Mouse (Mus musculus) right cerebral cortex, postnatal 36 days (tissue): Measurements from ENCODE around the gene Dscam.

Experiments used
- DNase-seq, 2 experiments: peaks; one replicate each; pipeline ENCODE4 v3.0.0; 2022; ENCODE audit warnings: low spot score in 2 of 2, mixed read lengths in 1 of 2

Dscam gene

DNA sequence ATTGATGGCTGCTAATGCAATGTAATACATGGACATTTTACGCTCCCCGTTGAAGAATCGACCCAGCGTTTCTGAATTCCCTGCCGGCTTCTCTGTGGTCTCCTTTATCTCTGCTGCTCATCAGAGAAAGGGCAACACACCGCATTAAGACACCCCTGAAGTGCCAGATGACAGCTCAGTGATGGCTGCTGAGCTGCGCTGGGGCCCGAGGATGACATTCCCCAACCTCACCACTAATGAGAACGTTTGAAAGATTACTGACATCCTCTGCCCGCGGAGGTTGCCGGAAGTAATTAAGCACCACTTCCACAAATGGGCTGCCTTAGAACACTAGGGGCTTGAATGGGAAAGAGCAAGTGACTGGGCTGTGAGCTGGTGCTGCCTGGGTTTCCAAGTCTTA lies 409.3 kb downstream of the Dscam start:
- DNase-seq, result no peak

DNA sequence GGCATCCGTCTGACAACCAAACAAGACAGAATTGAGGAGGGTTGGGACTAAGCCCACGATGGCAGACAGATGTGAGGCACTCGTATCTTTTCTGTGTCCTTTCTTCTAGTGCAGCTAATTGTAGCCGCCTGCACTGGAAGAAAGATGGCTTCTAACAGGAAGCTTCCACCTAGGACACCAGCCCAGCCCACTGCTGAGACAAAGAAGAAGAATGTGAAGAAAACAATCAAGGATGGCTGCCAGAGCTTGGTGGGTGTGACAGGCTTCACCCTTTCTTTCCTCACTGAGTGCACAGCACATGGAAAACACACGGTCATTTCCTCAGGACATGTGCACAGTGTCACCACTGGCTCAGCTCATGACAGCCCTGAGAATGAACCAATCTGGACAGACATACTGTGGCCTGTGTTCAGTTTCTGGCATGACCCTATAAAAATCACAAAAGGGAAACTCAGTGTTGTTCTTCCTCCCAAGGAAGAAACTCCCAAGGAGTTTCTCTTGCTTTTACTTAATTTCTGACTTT lies 411.4 kb downstream of the Dscam start:
- no peak for DNase-seq

DNA sequence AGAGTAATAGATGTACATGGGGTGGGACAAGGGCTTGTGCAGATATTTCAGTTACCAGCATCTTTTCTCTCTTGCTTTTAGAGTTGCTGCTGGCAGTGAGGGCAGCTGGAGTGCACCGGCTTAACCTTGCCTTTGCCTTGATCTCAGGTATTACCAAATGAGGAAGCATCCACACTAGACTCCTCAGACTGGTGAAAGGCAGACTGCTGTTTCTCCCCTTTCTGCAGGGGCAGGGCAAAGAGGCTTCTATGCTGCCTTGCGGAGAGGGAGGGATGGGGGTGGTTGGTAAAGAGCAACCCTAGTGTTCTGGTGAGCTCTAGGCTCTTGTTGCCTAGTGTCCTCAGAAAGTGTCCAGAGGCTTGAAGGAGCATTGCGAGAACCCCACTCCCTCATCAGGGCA lies 412.2 kb downstream of the Dscam start:
- no peak for DNase-seq

DNA sequence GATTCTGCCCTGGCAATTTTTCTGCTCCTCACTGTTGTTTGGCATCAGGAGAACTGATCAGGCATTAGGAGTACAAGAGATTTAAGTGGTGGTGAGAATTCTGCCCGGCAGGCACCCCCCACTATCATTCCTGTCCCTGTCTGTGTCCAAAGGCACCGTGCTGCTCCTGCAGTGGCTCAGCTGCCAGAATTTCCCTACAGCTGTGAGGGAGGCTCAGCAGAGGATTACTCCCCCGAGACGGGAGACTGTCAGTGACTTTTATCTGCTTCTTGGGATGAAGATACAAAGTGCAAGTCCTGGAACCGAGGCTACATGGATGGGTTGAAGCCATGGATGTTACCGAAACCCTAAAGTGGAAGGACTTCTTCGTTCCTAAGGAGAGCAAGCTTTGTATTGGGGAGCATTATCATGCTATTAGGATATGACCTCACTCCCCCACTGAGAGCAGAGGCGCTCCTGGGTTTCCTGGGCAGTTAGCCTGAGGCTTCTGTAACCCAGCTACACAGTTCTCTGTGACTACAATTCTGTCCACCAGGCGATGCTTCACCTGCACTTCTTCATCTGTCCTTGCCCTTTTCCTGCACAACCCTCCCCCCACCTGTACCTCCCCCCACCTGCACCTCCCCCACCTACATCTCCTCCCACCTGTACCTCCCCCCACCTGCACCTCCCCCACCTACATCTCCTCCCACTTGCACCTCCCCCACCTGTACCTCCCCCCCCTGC lies 412.8 kb downstream of the Dscam start:
- no peak for DNase-seq

DNA sequence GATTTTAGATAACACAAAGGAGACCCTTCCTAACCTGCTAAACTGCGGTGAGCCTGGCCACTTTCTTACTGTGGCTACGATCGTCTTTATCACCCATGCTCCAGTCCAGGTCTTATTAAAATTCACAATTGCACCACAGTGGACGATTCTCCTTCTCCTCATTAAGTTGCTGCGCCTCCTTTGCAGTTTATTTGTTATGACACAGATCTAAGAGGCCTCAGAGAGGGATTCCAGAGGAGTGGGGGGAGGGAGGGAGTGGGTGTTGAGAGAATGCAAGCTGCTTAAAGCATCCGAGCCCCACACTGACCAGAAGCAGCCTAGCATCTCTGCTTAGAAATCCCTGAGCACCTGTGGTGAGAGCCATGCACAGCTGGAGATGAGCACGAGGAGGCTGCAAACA lies 413.6 kb downstream of the Dscam start:
- DNase-seq, result no peak

DNA sequence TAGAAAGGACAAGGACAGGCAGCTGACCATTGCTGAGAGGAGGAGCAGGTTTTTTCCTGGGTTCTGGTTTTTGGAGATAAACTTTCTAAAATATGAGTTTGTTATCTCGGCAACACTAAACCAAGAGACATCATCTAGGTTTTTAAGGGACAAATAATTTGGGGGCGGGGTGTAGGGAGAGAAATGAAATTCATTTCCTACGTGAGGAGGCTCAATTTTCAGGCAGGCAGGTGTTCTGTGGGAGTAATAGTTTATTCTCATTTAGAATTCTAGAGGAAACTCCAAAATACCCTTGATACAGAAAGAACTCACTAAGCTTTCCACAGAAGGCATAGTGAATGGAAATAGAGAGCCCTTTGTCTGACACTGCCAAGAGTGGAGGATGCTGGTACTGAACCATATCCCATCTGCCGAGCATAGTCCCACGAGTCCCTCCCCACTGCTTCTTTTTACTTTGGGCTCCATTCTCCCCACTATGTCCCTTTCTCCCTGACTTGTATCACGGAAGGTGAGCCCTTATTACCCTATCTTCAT lies 415.5 kb downstream of the Dscam start:
- peak in 1 of 2 experiments; percentile 13 for DNase-seq

DNA sequence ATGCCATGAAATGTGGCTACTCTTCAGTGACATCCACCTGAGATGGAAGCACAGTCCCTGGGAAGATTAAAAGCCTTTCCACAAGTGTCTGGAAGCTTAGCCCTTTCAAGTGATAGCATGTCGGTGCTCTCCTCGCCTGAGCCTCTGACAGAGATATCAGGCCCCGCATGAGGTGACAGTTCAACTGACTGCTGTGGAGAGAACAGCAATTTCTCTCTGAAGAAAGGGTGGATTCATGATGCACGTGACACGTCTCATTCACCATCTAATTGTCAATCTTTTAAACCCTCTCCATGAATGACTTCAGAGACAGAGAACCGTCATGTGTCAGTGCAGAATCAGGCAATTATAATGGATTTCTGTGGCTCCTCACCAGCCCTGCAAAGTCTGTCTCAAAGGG lies 416.2 kb downstream of the Dscam start:
- DNase-seq, result no peak

DNA sequence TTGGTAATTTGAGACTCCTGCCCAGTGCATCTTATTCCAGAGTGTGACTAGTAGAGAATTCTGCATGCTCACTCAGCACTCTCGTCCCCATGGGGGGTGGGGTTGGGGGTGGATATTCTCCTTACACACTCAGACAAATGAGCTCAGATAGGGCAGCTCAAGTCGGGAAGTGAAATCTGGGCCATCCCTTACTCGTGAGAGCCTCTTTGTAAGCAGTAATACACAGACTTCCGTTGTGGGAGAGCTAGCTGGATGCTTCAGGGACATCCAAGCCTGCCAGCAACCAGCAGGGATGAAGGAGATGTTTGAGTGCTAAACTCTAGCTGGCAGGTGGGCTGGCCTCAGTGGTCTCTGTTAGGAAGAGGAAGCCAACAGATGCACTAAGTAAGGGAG lies 416.8 kb downstream of the Dscam start:
- peak; percentile 18 for DNase-seq

DNA sequence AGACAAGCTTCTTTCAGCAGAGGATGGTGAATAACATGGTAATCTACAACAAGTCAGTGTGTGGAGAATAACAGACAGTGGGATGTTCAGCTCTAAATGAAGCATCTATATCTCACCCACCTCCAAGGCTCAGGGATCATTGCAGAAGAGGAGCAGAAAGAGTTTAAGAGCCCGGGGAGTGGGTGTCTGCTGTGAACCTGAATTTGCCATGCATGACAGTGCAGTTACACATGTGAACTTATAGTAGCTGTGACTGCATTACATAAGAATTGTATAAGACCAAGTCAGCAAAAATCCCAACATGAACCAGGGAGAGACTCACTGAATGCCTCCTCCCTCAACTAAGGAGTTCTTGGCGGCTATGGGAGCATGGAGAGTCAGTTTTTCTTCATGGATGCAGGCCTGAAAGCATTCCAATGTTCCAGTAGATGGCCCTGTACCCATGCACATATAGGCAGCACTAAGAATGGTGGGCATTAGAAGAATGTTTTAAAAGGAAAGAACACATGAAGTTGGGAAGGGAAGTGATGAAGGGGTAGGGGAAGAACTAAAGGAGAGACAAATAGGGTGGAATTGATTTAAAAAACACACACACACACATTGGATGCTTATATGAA lies 417.3 kb downstream of the Dscam start:
- DNase-seq, result no peak

DNA sequence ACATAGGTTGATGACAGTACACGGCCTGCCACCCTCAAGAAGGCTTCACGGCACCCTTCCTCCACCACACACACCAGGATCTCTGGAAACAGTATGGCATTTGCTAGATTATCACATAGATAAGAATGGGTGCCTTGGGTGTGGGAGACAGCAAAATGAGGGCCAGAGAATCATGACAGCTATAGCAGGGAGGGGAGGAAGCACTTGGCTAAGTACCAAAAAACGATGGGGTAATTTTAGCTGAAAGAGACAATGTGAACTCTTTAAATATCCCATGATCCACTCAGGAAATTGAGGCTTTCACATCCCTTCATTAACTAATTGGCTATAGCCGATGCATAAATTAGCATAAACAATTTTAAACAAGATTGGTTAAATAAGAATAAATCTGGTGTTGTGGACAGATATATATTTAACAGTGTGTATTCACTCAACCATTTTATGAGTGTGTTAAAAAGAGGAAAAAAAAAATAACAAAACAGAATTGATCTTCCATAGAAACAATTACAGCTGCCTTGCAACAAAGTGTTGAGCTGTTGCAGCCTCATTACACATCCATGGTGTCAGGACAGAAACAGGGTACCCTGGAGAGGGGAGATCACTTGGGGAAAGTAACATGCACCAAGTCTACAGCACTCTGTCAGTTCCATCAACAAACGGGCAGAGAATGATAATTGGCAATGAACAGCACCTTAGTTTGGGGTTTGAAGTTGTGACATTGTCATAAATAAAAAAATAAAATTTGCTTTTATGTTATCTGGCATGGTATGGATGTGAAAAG lies 427.9 kb downstream of the Dscam start:
- DNase-seq, result no peak

DNA sequence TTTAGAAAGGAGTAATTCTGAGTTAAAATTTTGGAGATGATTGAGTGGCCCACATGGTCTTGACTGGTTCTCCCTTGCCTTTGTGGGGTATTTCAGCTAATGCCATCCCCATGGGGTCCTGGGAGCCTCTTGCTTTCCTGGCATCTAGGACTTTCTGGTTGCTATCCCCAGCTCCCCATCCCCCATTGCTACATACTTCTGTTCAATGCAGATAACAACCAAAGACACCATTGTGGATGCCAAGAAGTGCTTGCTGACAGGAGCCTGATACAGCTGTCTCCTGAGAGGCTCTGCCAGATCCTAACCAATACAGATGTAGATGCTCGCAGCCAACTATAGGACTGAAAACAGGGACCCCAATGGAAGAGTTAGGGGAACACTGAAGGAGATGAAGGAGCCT lies 429.2 kb downstream of the Dscam start:
- DNase-seq, result no peak

DNA sequence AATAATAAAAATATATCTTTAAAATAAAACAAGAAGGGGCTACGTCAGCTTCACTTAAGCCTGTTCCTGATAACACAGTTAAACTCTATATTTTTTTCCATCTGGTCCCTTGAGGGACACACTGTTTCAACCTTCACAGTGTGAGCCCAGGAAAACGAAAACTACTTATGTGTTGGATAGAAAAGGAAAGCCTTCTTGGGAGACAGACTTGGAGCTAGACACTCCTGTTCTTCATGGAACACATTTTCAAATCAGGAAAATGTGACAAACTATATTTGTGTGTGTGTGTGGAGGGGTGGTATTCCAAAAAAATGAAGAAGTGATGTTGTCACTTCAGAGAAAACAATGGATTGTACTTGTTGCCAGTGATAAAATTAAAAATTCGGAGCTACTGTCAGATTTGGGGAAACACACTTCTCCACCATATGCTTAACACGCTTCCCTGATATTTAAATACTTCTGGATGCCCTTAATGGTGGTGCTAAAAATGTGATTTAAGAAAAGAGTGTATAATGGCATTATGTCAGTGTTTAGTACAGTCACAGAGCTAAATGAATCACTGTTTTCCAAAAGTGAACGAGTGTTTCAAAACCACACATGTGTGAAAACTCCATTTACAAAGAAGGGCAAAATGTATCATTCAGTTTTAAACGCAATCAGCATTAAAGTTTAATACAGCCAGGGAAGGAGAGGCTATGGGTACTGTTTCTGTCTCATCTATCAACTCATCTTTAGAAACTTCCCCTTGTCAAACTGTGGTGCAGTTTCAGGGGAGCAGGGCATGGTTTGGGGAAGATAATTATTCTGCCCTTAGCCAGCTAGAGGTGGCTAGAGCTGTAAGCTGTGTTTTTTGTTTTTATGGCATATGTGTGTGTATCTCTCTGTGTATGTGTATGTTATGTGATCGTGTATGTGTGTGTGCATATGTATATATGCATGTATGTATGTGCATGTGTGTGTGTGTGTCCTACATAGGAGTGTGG lies 430.2 kb downstream of the Dscam start:
- no peak for DNase-seq

DNA sequence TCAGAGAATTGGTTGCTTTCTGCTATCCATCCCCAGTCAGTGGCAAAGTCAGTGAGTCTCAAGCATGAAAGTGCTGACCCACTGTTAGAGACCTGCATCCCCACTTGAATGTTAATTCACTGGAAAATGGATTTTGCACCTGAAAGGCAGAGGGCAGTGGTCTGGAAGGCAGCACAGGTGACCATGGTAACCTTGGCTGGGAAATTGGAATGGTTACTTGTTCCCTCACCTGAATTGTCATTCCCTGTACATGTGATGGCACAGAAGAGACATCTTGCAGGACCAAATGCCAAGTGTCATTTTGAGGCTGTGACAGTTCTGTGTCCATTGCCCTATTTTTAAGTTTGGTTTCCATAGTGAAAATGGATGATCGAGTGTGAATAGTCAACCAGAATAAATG lies 434.1 kb downstream of the Dscam start:
- no peak for DNase-seq

DNA sequence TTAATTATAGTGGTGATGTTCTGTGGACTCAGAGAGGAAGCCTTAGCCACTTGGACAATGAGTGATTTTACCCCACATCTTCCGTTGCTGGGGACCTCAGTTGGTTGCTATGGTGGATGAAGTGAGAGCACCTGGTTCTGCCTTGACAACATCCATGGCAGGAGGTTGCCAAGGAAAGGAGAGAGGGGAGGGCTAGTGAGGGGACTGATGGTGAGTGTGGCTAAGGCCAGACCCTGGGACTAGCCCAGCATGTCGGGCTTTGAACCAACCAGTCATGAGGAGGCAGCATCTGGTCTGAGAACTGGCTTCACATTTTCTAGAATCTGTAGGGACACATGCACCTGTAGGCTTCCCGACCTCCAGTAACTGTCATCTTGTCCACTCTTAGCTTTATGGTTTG lies 439.7 kb downstream of the Dscam start:
- DNase-seq, result no peak

DNA sequence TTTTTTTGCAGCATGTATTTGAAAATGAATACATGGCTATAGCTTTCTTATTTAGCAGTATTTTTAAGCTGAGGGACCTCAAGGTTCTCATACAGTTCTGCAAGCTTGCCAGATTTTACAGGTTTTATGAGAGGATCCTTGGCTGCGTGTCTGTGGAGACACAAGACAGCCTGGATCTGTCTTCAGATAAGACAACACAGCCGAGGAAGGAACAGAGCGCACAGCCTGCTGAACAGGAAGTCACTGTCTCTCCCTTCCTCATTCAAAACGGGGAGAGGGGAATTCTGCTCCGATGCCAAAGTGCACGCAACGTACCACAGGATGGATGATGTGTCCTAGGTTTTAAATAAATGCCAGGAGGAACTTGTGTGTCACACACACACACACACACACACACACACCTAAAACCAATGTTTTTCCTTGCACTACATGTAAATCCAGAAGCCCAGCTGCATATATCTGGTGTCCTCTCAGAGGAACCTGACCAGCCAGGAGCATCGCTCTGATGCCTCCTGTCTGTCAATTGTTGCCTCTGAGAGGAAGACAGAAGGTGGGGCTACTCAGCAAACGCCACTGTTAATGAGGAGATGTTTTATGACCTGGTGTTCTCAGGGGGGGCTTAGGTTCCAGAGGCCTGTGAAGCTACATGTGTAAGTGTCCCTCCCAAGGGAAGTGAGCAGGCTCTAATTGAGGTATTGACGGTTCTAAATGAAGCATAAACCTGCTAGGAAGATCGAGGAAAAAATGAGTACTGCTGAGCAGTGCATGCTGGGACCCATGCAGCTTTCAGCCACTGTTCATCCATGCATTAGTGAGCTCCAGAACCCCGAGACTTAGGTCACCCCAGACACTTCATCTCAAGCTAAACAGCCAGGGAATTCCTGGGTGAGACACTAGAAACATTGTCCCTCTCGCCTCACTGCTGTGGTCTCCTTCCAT lies 442.4 kb downstream of the Dscam start:
- no peak for DNase-seq

DNA sequence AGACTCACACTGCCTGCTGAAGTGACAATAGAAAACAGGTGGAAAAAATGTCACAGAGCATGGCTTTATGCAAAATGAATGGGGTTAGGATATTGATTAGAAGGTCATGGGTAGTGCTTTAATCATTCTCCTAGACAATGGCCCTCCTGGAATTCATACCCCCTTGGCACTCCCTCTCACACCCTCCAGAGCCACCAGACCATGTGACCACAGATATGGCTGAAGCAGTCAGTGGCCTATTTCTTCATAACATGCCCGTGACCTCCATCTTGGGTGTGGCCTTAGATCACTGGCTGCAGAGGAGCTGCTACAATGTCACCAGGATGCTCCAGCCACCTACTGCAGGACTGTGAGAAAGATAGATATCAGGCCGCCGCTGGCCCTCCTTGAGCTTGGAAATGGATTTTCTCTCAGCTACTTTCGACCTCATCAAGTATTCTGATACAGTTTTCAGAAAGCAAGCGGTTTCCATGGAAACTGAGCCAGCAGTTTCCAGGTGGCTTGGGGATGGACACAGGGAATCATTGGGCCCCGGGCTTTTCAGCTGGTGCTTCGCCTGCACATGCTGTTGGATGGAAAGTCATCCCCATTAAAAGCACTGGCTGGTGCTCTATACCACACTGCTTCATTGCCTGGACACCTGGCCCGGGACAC lies 445.4 kb downstream of the Dscam start:
- DNase-seq, result no peak

DNA sequence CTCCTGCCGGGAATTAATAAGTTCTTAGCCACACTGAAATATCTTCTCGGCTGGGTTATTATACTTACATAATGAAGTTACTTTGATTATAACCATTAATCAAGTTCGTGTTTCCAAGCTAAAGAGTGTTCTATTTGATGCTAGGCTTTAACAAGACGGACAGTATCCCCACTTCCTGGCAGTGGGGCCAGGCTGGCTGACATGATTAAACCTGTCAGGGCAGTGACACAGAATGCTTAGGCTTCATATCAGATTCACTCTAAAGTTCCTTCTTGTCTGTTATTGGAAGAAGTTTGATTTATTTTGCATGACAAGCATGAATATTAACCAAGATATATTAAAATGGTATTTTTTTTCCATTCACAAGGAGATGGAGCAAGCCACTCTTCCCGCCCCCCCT lies 446.0 kb downstream of the Dscam start:
- DNase-seq, result no peak

DNA sequence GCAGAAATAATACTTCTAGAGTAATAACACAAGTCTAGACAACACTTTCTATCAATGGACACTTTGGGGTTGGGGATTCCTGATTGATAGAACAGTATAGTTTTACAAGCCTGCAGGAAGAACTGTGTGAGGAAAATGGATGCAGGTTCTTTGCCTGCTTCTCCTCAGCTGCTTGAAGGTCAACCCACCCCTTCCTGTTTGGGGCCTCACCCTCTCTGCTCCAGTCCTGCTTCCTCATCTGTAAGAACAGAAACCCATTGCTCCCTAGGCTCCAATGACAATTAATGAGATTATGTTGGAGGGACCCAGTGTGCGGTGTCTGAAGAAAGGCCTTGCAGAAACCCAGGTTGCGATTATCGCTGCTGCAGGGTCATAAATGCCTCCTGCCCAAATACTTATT lies 446.4 kb downstream of the Dscam start:
- DNase-seq, result no peak

DNA sequence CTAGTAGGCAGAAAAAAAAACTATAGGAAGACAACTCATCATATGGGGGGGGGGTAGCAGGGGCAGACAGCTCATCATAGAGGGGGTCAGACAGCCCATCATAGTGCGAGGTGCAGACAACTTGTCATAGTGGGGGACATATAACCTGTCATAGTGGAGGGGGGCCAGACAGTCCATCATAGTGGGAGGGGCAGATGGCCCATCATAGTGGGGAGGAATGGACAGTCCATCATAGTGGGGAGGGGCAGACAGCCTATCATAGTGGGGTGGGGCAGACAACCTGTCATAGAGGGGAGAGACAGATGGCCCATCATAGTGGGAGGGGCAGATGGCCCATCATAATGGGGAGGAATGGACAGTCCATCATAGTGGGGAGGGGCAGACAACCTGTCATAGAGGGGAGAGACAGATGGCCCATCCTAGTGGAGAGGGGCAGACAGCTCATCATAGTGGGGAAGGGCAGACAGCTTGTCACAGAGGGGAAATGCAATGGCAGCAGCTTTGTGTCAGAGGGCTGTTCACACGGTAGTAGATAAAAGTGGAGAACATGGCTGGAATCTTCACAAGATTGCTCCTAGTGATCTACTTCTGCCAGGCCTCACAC lies 447.4 kb downstream of the Dscam start:
- no peak for DNase-seq
